Mouse (Mus musculus): ENCODE measurements at regions not wholly inside any gene's neighbourhood (a gene's known extent, or its start where the extent isn't known, plus 50 kb on each side); places are given as distances from the start of the nearest gene placed in this dataset.

- no peak for DNase-seq (ENCODE audit: inconsistent age in 2 of 2, low spot score in 1 of 2)
Measured at GRCm38 (mm10) chr5:18414892-18415291, 54.7 kb upstream of the Gnai1 start.

Data from adrenal gland, adult (tissue).